Mouse (Mus musculus): ENCODE results near the gene Nrg4. TPM values are rescaled to one million over a fixed set of nuclear protein-coding genes. Genes with fewer than 3 reads are reported as not detected.
"Not testable (repeated sequence)": the region's sequence is repeated elsewhere in the genome, so short reads cannot be mapped to it uniquely, and the experiment has no call there.

Gene Nrg4
- polyA plus RNA-seq, 1 experiment from 2014 or later: 1.4 TPM

DNA sequence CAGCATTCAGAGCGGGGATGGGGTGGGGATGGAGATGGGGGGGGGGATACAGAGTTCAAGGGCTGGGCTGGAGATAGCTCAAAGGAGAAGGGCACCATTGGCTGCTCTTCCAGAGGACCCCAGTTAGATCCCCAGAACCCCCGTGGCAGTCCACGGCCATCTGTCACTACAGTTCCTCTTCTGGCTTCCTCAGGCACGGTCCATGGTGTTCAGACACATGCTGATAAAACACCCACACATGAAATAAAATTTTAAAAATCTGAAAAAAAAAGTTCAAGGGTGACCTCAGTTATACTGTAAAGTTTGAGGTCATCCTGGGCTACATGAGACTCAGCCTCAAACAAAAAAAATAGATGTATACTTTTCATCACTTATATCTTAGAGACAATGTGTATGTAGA, 78.2 kb downstream of the Nrg4 start:
- WGBS: 75% methylated on average over 4 of the region's 4 CpGs

DNA sequence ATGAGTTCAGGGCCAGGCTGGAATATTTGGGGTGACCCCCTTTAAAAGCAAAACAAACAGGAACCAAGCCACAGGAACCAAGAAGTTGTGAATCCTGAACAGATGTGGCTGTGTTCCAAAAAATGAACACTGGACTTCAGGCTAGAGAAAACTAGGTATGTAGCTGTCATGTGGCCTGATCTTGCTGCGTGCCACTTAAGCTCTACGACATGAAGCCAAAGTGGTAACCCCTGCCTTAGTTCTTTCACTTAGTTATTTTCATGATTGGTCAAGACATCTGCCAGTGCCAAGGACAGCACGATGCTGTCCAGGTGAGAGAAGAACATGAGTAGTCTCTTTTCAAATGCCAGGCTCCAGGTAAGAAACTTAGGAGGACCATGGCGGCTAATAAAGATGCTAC, 79.7 kb downstream of the Nrg4 start:
- no peaks in the 10 kb centered on the region for H3K9me3 ChIP-seq
- ATAC-seq (ENCODE audit: extremely low read depth, insufficient number of reproducible peaks, low FRiP score, low TSS enrichment): no peak
- H3K27ac ChIP-seq (replicated peaks): no peak overlapping the region
- no peak overlapping the region for H3K4me3 ChIP-seq
- H3K4me1 ChIP-seq: peaks cover under 1% of the 10 kb centered on the region; the same call in 1 of the 2 replicates
- 83% methylated on average over 4 of the region's 4 CpGs for WGBS
- no peaks in the 10 kb centered on the region for H3K36me3 ChIP-seq
- no peaks in the 10 kb centered on the region for H3K27me3 ChIP-seq (replicated peaks)
- no peak overlapping the region for H3K9ac ChIP-seq
- no peak overlapping the region for H3K4me2 ChIP-seq

More for the DNA sequence above, 78.2 kb downstream of the Nrg4 start:
- Histone ChIP-seq H3K27ac (replicated peaks) (no peak overlapping the region), H3K4me2 (no peak overlapping the region), H3K4me1 (no peaks in the 10 kb centered on the region; the same call in 1 of the 2 replicates), H3K36me3 (no peaks in the 10 kb centered on the region), H3K27me3 (replicated peaks) (no peaks in the 10 kb centered on the region), H3K4me3 (no peak overlapping the region), H3K9me3 (no peaks in the 10 kb centered on the region), H3K9ac (no peak overlapping the region)
- ATAC-seq (ENCODE audit: extremely low read depth, insufficient number of reproducible peaks, low FRiP score, low TSS enrichment): no peak

DNA sequence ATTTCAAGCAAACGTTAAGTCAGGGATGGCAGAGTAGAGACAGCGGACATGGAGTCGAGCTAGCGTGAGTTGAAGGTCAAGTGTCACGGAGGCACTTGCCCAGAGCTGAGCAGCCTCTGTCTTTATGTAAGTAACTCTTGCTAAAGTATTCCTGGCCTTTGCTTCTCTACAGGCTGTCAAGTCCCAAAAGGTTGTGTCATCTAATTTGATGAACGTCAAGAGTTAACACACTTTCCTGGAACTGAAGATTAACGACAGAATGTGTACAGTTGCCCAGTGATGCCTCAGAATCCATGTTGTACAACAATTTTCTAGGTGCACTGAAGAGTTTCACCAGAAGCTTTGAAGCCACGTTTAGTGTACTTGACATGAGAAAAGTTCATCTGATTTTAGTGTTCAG, 80.2 kb downstream of the Nrg4 start:
- Histone ChIP-seq H3K9me3 (no peaks in the 10 kb centered on the region), H3K4me3 (no peak overlapping the region), H3K4me2 (no peak overlapping the region), H3K9ac (no peak overlapping the region), H3K27me3 (replicated peaks) (no peaks in the 10 kb centered on the region), H3K4me1 (peaks cover 4% of the 10 kb centered on the region; the same call in 1 of the 2 replicates), H3K36me3 (no peaks in the 10 kb centered on the region), H3K27ac (replicated peaks) (no peak overlapping the region)
- WGBS: 65% methylated on average over 8 of the region's 8 CpGs
- ATAC-seq (ENCODE audit: extremely low read depth, insufficient number of reproducible peaks, low FRiP score, low TSS enrichment): no peak

DNA sequence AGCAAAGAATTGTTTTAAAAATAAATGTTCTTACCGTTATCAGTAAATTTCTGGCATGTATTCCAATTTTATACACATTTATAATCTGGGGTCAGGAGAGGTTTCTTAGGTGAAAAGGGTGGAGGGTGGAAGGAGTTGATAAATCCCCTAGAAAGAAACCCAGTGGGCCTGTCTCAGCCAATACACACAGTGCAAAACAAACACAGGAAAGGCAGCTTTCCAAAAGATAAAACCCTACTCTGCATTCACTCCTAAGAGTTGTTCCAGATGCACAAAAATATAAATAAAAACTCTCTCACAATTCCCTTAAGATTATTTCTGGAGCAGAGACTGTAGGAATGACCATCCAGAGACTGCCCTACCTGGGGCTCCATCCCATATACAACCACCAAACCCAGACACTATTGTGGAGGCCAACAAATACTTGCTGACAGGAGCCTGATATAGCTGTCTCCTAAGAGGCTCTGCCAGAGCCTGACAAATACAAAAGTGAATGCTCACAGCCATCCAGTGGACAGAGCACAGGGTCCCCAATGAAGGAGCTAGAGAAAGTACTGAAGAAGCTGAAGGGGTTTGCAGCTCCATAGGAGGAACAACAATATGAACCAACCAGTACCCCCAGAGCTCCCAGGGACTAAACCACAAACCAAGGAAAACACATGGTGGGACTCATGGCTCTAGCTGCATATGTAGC, 81.4 kb downstream of the Nrg4 start:
- ATAC-seq (ENCODE audit: extremely low read depth, insufficient number of reproducible peaks, low FRiP score, low TSS enrichment); H3K4me2 ChIP-seq; H3K36me3 ChIP-seq; H3K9me3 ChIP-seq; H3K4me1 ChIP-seq; H3K4me3 ChIP-seq; H3K27me3 ChIP-seq (replicated peaks); H3K9ac ChIP-seq: not testable (repeated sequence)
- H3K27ac ChIP-seq (replicated peaks): peak overlapping the region; percentile 48; the same call in 1 of the 2 replicates
- 70% methylated on average over 1 of the region's 1 CpGs for WGBS

DNA sequence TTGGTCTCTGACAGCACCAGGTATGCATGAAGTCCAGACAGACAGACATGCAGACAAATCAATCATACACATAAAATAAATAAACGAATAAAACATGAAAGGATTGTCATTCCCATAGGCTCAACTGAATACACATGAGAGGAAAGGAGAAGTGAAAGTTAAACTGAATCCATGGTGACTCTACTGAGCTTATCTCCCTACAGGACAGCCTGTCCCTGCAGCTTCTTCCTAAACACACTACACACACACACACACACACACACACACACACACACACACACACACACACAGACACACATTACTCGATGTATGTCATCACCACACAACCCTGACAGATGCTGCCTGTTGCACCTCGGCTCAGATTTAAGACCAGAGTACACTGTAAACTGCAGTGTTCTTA, 82.6 kb downstream of the Nrg4 start:
- no peak overlapping the region for H3K4me3 ChIP-seq
- H3K27me3 ChIP-seq (replicated peaks): no peaks in the 10 kb centered on the region
- H3K9me3 ChIP-seq: no peaks in the 10 kb centered on the region
- H3K4me2 ChIP-seq: no peak overlapping the region
- WGBS: 54% methylated on average over 3 of the region's 3 CpGs
- H3K9ac ChIP-seq: no peak overlapping the region
- peaks cover 4% of the 10 kb centered on the region; the same call in 1 of the 2 replicates for H3K4me1 ChIP-seq
- H3K27ac ChIP-seq (replicated peaks): no peak overlapping the region
- ATAC-seq (ENCODE audit: extremely low read depth, insufficient number of reproducible peaks, low FRiP score, low TSS enrichment): no peak
- no peaks in the 10 kb centered on the region for H3K36me3 ChIP-seq

DNA sequence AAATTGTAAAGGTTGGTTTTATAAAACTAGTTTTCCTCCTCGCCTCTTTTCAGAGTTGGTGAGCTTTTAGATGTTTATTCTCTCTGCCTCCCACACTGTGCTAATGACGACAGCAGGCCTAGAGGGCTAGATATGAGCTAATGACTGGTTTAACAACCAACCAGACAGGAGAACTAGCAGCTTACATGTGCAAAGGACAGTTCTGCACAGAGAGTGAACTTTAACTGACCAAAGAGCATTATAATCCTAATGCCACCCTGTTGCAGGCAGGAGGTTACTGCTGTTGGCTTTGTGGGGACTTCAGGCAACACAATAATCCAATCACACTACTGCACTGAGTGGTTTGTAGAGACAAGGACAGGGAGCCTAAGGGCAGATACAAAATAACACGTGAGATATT, 83.4 kb downstream of the Nrg4 start:
- H3K9ac ChIP-seq: no peak overlapping the region
- no peaks in the 10 kb centered on the region for H3K9me3 ChIP-seq
- H3K4me2 ChIP-seq: no peak overlapping the region
- no peak for ATAC-seq (ENCODE audit: extremely low read depth, insufficient number of reproducible peaks, low FRiP score, low TSS enrichment)
- no peaks in the 10 kb centered on the region for H3K36me3 ChIP-seq
- no peak overlapping the region for H3K27ac ChIP-seq (replicated peaks)
- no peaks in the 10 kb centered on the region for H3K27me3 ChIP-seq (replicated peaks)
- 76% methylated on average over 3 of the region's 3 CpGs for WGBS
- H3K4me1 ChIP-seq: peaks cover 4% of the 10 kb centered on the region; the same call in 1 of the 2 replicates
- no peak overlapping the region for H3K4me3 ChIP-seq

DNA sequence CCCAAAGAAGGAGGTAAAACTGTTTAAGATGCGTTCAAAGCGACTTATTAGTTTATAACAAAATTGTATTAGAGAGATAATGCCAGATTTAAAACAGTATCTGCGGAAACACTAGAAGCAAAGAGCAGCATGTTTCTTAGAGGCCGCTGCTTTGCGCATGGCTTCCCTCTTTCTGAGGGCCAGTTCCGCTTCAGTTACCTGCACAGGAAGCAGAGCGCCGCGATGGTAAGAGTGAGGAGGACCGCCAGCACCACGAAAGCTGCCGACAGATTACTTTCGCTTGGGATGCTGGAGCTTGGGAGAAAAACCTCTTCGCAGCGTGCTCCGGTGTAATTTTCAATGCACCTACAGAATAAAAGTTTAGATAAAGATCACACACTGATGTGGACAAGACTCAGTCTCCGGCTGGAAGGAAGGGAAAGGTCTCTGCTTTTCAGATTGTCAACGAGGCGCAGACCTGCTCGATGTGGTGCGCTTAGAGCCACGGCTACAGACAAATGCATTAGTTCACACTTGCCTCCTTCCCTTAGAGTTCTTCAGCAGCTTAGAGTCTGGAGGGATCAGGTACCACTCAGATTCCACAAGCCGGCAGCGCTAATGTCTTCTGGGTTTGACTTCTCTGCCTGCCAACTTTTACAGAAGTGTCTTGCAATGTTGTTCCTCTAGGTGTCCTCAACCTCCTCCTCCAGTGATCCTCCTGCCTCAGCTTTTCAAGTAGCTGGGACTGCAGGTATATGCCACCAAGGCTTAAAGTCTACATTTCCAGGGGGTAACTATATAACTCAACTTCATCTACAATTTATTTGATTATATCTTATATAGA, 84.6 kb downstream of the Nrg4 start:
- no peak overlapping the region for H3K27ac ChIP-seq (replicated peaks)
- peak overlapping the region; percentile 69 for H3K4me2 ChIP-seq
- no peaks in the 10 kb centered on the region for H3K9me3 ChIP-seq
- peaks cover 4% of the 10 kb centered on the region; the same call in 1 of the 2 replicates for H3K4me1 ChIP-seq
- peak overlapping the region; percentile 63; the same call in 1 of the 2 replicates for H3K9ac ChIP-seq
- H3K27me3 ChIP-seq (replicated peaks): no peaks in the 10 kb centered on the region
- H3K4me3 ChIP-seq: peak overlapping the region; percentile 51
- 32% methylated on average over 24 of the region's 24 CpGs for WGBS
- ATAC-seq (ENCODE audit: extremely low read depth, insufficient number of reproducible peaks, low FRiP score, low TSS enrichment): no peak
- no peaks in the 10 kb centered on the region for H3K36me3 ChIP-seq

DNA sequence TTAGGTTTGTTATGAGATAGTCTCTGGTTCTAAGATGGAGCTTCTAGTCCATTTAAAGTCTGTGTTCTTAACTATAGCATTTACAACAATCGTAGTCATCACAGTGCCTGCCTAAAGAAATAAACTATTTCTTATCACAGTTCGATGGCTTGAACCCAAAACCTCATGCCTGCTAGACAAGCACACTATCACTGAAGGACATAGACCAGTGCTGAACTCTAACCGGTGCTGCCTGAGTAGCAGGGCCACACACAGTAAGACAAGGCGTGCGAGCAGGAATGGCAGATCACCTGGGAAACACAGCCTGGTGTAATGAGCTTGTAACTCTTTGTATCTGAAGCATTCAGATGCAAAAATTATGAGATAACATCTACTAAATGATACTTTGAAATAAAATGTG, 85.8 kb downstream of the Nrg4 start:
- Histone ChIP-seq H3K9me3 (no peaks in the 10 kb centered on the region), H3K4me1 (peaks cover 4% of the 10 kb centered on the region; the same call in 1 of the 2 replicates), H3K36me3 (no peaks in the 10 kb centered on the region), H3K4me3 (no peak overlapping the region), H3K27me3 (replicated peaks) (no peaks in the 10 kb centered on the region), H3K4me2 (no peak overlapping the region), H3K9ac (no peak overlapping the region), H3K27ac (replicated peaks) (no peak overlapping the region)
- no peak for ATAC-seq (ENCODE audit: extremely low read depth, insufficient number of reproducible peaks, low FRiP score, low TSS enrichment)
- WGBS: 53% methylated on average over 5 of the region's 5 CpGs

DNA sequence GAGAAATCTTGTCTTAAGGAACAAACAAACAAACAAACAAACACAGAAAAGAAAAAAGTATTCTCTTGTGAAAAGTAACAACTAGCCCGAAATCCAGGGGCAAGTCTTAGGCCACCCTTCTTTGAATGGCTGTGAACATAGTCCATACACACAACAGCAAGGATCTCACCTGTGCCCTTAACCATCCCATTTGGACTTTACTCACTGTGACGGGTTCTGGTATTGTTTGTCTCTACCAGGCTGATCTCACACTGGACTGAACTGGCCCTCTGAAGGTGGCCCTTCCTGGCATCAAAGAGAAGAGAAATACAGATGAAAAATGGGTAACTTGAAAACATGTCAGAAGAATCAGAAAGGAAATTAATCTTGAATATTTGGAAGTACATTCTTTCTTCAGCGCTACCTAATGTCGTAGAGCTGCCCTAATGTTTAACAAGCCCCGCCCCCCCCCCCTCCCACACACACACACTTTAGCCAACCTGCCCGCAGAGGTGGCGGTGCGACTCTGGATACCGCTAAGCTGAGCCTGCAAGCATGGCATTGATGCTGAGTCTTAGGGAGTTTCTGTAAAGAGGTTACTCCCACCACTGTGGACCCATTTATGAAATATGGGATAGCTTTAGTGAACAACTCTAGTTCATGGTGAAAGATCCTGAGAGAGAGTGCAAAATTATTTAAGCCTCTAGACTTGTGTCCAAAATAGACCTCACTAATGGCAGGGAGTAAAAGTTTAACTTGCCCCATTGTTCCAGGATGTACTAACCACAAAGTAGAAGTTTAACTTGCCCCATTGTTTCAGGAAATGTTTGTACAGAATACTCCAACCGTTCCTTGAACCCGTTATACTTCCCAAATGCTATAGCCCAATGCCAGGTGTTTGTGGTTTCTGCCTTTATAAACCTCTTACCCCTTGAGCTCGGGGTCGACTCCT, 90.1 kb downstream of the Nrg4 start:
- 72% methylated on average over 13 of the region's 13 CpGs for WGBS
- no peak overlapping the region for H3K4me2 ChIP-seq
- no peak overlapping the region for H3K4me3 ChIP-seq
- no peak overlapping the region for H3K27ac ChIP-seq (replicated peaks)
- H3K9me3 ChIP-seq: no peaks in the 10 kb centered on the region
- H3K27me3 ChIP-seq (replicated peaks): no peaks in the 10 kb centered on the region
- no peaks in the 10 kb centered on the region for H3K36me3 ChIP-seq
- ATAC-seq (ENCODE audit: extremely low read depth, insufficient number of reproducible peaks, low FRiP score, low TSS enrichment): no peak
- no peaks in the 10 kb centered on the region for H3K4me1 ChIP-seq
- H3K9ac ChIP-seq: no peak overlapping the region

DNA sequence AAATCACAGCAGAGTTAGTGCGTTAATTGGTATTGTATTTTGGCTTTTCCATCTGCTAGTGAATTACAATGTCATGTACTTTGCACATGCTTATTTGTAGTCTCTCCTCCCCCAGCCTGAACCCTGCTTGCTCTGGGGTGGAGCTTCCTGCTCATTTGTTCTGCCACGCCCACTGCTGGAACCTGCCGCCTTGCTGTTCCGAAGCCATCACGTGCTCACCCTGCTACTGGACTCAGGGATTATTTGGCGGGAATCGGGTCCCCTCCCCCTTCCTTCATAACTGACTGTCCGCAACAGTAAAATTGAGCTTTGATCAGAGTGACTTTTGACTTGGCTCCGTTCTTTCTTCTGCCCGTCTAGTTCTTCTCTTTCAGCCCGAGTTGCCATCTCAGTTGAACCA, 93.6 kb downstream of the Nrg4 start:
- H3K9me3 ChIP-seq; H3K4me3 ChIP-seq; H3K4me1 ChIP-seq; ATAC-seq (ENCODE audit: extremely low read depth, insufficient number of reproducible peaks, low FRiP score, low TSS enrichment); H3K27me3 ChIP-seq (replicated peaks); H3K9ac ChIP-seq; H3K36me3 ChIP-seq; H3K4me2 ChIP-seq; H3K27ac ChIP-seq (replicated peaks): not testable (repeated sequence)
- 56% methylated on average over 11 of the region's 11 CpGs for WGBS

DNA sequence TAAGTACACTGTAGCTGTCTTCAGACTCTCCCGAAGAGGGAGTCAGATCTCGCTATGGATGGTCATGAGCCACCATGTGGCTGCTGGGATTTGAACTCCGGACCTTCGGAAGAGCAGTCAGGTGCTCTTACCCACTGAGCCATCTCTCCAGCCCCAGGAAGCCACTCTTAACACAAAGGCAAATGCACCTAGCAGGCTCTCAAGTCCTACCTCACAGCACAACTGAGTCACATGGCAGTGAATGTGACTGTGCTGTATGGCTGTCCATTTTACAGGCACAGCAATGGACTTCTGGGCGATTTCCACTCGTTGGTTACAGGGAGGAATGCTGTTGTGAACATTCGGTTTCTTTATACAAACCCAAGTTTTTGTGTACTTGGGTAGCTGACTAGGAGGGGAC, 94.1 kb downstream of the Nrg4 start:
- Histone ChIP-seq H3K4me1 (no peaks in the 10 kb centered on the region), H3K4me2 (no peak overlapping the region), H3K27me3 (replicated peaks) (no peaks in the 10 kb centered on the region), H3K36me3 (no peaks in the 10 kb centered on the region), H3K9ac (no peak overlapping the region), H3K9me3 (no peaks in the 10 kb centered on the region), H3K27ac (replicated peaks) (no peak overlapping the region), H3K4me3 (no peak overlapping the region)
- ATAC-seq (ENCODE audit: extremely low read depth, insufficient number of reproducible peaks, low FRiP score, low TSS enrichment): no peak
- WGBS: 85% methylated on average over 7 of the region's 7 CpGs
